Mouse (Mus musculus): ENCODE measurements around the gene Pdcl3. TPM values are rescaled to one million over a fixed set of nuclear protein-coding genes. Genes with fewer than 3 reads are reported as not detected.

The Pdcl3 gene
- 166 and 207 TPM in 2 replicates for polyA plus RNA-seq (2014; fragmentation: Nextera tagmentation; extraction: Ambion mirVana)

GRCm38 (mm10) chr1:38985308-38985707 lies at the start of gene Pdcl3:
TSS of gene Pdcl3 (plus strand) at chr1:38985608.
- H3K9ac ChIP-seq (ENCODE audit: low read depth, low read length), result no peak within 1 kb of the TSS
- no peak within 1 kb of the TSS for H3K27ac ChIP-seq (ENCODE audit: low read depth, low read length)
- no peaks in the 10 kb centered on the region for H3K36me3 ChIP-seq (ENCODE audit: control insufficient read depth, insufficient read depth, low read length)
- H3K9me3 ChIP-seq (ENCODE audit: control insufficient read depth, low read length), result no peaks in the 10 kb centered on the region
- no peak within 1 kb of the TSS for H3K4me3 ChIP-seq (ENCODE audit: low read length)
- WGBS, result 92% methylated on average over 3 of the region's 3 CpGs
- H3K27me3 ChIP-seq (ENCODE audit: control insufficient read depth, insufficient read depth, low read length), result no peaks in the 10 kb centered on the region
- H3K4me2 ChIP-seq (replicated peaks; ENCODE audit: low read depth, low read length), result no peak within 1 kb of the TSS
- no peak for ATAC-seq (ENCODE audit: low FRiP score, low TSS enrichment)
- 0 out of 2 replicates have a peak, but pooled peaks cover 4% of the 10 kb centered on the region for H3K4me1 ChIP-seq (ENCODE audit: control insufficient read depth, insufficient read depth, low read length)

GRCm38 (mm10) chr1:38936780-38937179 lies 48.6 kb upstream of the Pdcl3 start:
- 23% methylated on average over 6 of the region's 6 CpGs for WGBS
- H3K4me3 ChIP-seq (ENCODE audit: low read length), result no peak overlapping the region
- no peaks in the 10 kb centered on the region for H3K9me3 ChIP-seq (ENCODE audit: control insufficient read depth, low read length)
- no peak overlapping the region for H3K27ac ChIP-seq (ENCODE audit: low read depth, low read length)
- no peaks in the 10 kb centered on the region for H3K36me3 ChIP-seq (ENCODE audit: control insufficient read depth, insufficient read depth, low read length)
- H3K4me1 ChIP-seq (ENCODE audit: control insufficient read depth, insufficient read depth, low read length), result no peaks in the 10 kb centered on the region
- H3K27me3 ChIP-seq (ENCODE audit: control insufficient read depth, insufficient read depth, low read length), result no peaks in the 10 kb centered on the region
- no peak overlapping the region for H3K9ac ChIP-seq (ENCODE audit: low read depth, low read length)
- H3K4me2 ChIP-seq (replicated peaks; ENCODE audit: low read depth, low read length), result no peak overlapping the region
- no peak for ATAC-seq (ENCODE audit: low FRiP score, low TSS enrichment)

- ATAC-seq (ENCODE audit: low FRiP score, low TSS enrichment), result no peak
- Histone ChIP-seq H3K4me3 (ENCODE audit: low read length) (no peak within 1 kb of the TSS), H3K36me3 (ENCODE audit: control insufficient read depth, insufficient read depth, low read length) (no peaks in the 10 kb centered on the region), H3K27me3 (ENCODE audit: control insufficient read depth, insufficient read depth, low read length) (no peaks in the 10 kb centered on the region), H3K9ac (ENCODE audit: low read depth, low read length) (no peak within 1 kb of the TSS), H3K27ac (ENCODE audit: low read depth, low read length) (no peak within 1 kb of the TSS), H3K9me3 (ENCODE audit: control insufficient read depth, low read length) (no peaks in the 10 kb centered on the region), H3K4me2 (replicated peaks; ENCODE audit: low read depth, low read length) (no peak within 1 kb of the TSS), H3K4me1 (ENCODE audit: control insufficient read depth, insufficient read depth, low read length) (no peaks in the 10 kb centered on the region)
- WGBS, result 80% methylated on average over 6 of the region's 6 CpGs
Measured at GRCm38 (mm10) chr1:38938849-38939248, 46.6 kb upstream of the Pdcl3 start, which contains the start of gene Nms. TSS of gene Nms (plus strand) at chr1:38939149.

GRCm38 (mm10) chr1:38939608-38940007 lies 45.8 kb upstream of the Pdcl3 start:
- ATAC-seq (ENCODE audit: low FRiP score, low TSS enrichment), result no peak
- 4% methylated on average over 5 of the region's 5 CpGs for WGBS

GRCm38 (mm10) chr1:38956457-38956856 lies 29.0 kb upstream of the Pdcl3 start:
- no peak overlapping the region for H3K27ac ChIP-seq (ENCODE audit: low read depth, low read length)
- WGBS, result 86% methylated on average over 3 of the region's 3 CpGs
- H3K36me3 ChIP-seq (ENCODE audit: control insufficient read depth, insufficient read depth, low read length), result no peaks in the 10 kb centered on the region
- no peaks in the 10 kb centered on the region for H3K27me3 ChIP-seq (ENCODE audit: control insufficient read depth, insufficient read depth, low read length)
- no peaks in the 10 kb centered on the region for H3K9me3 ChIP-seq (ENCODE audit: control insufficient read depth, low read length)
- H3K4me3 ChIP-seq (ENCODE audit: low read length), result no peak overlapping the region
- no peaks in the 10 kb centered on the region for H3K4me1 ChIP-seq (ENCODE audit: control insufficient read depth, insufficient read depth, low read length)
- ATAC-seq (ENCODE audit: low FRiP score, low TSS enrichment), result no peak
- no peak overlapping the region for H3K4me2 ChIP-seq (replicated peaks; ENCODE audit: low read depth, low read length)
- H3K9ac ChIP-seq (ENCODE audit: low read depth, low read length), result no peak overlapping the region

More at GRCm38 (mm10) chr1:38939608-38940007, 45.8 kb upstream of the Pdcl3 start:
- no peaks in the 10 kb centered on the region for H3K27me3 ChIP-seq (ENCODE audit: control insufficient read depth, insufficient read depth, low read length)
- H3K4me2 ChIP-seq (replicated peaks; ENCODE audit: low read depth, low read length), result no peak overlapping the region
- no peak overlapping the region for H3K27ac ChIP-seq (ENCODE audit: low read depth, low read length)
- H3K9ac ChIP-seq (ENCODE audit: low read depth, low read length), result no peak overlapping the region
- H3K9me3 ChIP-seq (ENCODE audit: control insufficient read depth, low read length), result no peaks in the 10 kb centered on the region
- H3K4me3 ChIP-seq (ENCODE audit: low read length), result no peak overlapping the region
- H3K36me3 ChIP-seq (ENCODE audit: control insufficient read depth, insufficient read depth, low read length), result no peaks in the 10 kb centered on the region
- H3K4me1 ChIP-seq (ENCODE audit: control insufficient read depth, insufficient read depth, low read length), result no peaks in the 10 kb centered on the region

GRCm38 (mm10) chr1:38969116-38969515 lies 16.3 kb upstream of the Pdcl3 start:
- Histone ChIP-seq H3K27me3 (ENCODE audit: control insufficient read depth, insufficient read depth, low read length) (no peaks in the 10 kb centered on the region), H3K4me3 (ENCODE audit: low read length) (no peak overlapping the region), H3K9me3 (ENCODE audit: control insufficient read depth, low read length) (no peaks in the 10 kb centered on the region), H3K9ac (ENCODE audit: low read depth, low read length) (no peak overlapping the region), H3K27ac (ENCODE audit: low read depth, low read length) (no peak overlapping the region), H3K4me2 (replicated peaks; ENCODE audit: low read depth, low read length) (no peak overlapping the region), H3K4me1 (ENCODE audit: control insufficient read depth, insufficient read depth, low read length) (no peaks in the 10 kb centered on the region), H3K36me3 (ENCODE audit: control insufficient read depth, insufficient read depth, low read length) (no peaks in the 10 kb centered on the region)
- no peak for ATAC-seq (ENCODE audit: low FRiP score, low TSS enrichment)
- 90% methylated on average over 1 of the region's 1 CpGs for WGBS

GRCm38 (mm10) chr1:38971712-38972111 lies 13.7 kb upstream of the Pdcl3 start:
- no peak for ATAC-seq (ENCODE audit: low FRiP score, low TSS enrichment)
- Histone ChIP-seq H3K27ac (ENCODE audit: low read depth, low read length) (no peak overlapping the region), H3K27me3 (ENCODE audit: control insufficient read depth, insufficient read depth, low read length) (no peaks in the 10 kb centered on the region), H3K4me1 (ENCODE audit: control insufficient read depth, insufficient read depth, low read length) (no peaks in the 10 kb centered on the region), H3K9ac (ENCODE audit: low read depth, low read length) (no peak overlapping the region), H3K36me3 (ENCODE audit: control insufficient read depth, insufficient read depth, low read length) (no peaks in the 10 kb centered on the region), H3K4me3 (ENCODE audit: low read length) (no peak overlapping the region), H3K4me2 (replicated peaks; ENCODE audit: low read depth, low read length) (no peak overlapping the region), H3K9me3 (ENCODE audit: control insufficient read depth, low read length) (no peaks in the 10 kb centered on the region)
- 79% methylated on average over 3 of the region's 3 CpGs for WGBS

GRCm38 (mm10) chr1:38972986-38973592 lies 12.3 kb upstream of the Pdcl3 start:
- Histone ChIP-seq H3K4me1 (ENCODE audit: control insufficient read depth, insufficient read depth, low read length) (no peaks in the 10 kb centered on the region), H3K9me3 (ENCODE audit: control insufficient read depth, low read length) (no peaks in the 10 kb centered on the region), H3K27ac (ENCODE audit: low read depth, low read length) (no peak overlapping the region), H3K4me3 (ENCODE audit: low read length) (no peak overlapping the region), H3K27me3 (ENCODE audit: control insufficient read depth, insufficient read depth, low read length) (no peaks in the 10 kb centered on the region), H3K4me2 (replicated peaks; ENCODE audit: low read depth, low read length) (no peak overlapping the region), H3K36me3 (ENCODE audit: control insufficient read depth, insufficient read depth, low read length) (no peaks in the 10 kb centered on the region), H3K9ac (ENCODE audit: low read depth, low read length) (no peak overlapping the region)
- ATAC-seq (ENCODE audit: low FRiP score, low TSS enrichment), result no peak
- 82% methylated on average over 9 of the region's 9 CpGs for WGBS

GRCm38 (mm10) chr1:38979953-38980352 lies 5.5 kb upstream of the Pdcl3 start:
- 71% methylated on average over 7 of the region's 7 CpGs for whole genome bisulfite sequencing
- H3K4me3 ChIP-seq (ENCODE audit: low read length), result no peak overlapping the region
- no peak overlapping the region for H3K27ac ChIP-seq (ENCODE audit: low read depth, low read length)
- H3K4me1 ChIP-seq (ENCODE audit: control insufficient read depth, insufficient read depth, low read length), result no peaks in the 10 kb centered on the region
- H3K27me3 ChIP-seq (ENCODE audit: control insufficient read depth, insufficient read depth, low read length), result no peaks in the 10 kb centered on the region
- no peaks in the 10 kb centered on the region for H3K36me3 ChIP-seq (ENCODE audit: control insufficient read depth, insufficient read depth, low read length)
- H3K4me2 ChIP-seq (replicated peaks; ENCODE audit: low read depth, low read length), result no peak overlapping the region
- H3K9ac ChIP-seq (ENCODE audit: low read depth, low read length), result no peak overlapping the region
- H3K9me3 ChIP-seq (ENCODE audit: control insufficient read depth, low read length), result no peaks in the 10 kb centered on the region
- ATAC-seq (ENCODE audit: low FRiP score, low TSS enrichment), result no peak
